Mouse (Mus musculus) erythroblast, embryonic 14.5 days (primary cell): Measurements from ENCODE around the gene Evi2b.

Experiments
- GATA1 ChIP-seq: IDR thresholded peaks from 2 replicates; pipeline ENCODE4 v1.6.1; 2012; ENCODE audit warnings: low read length, inconsistent platforms, mixed read lengths
- TAL1 ChIP-seq: IDR thresholded peaks from 3 replicates; pipeline ENCODE4 v1.6.1; 2012; ENCODE audit warnings: low read length, inconsistent platforms, mixed read lengths

DNA sequence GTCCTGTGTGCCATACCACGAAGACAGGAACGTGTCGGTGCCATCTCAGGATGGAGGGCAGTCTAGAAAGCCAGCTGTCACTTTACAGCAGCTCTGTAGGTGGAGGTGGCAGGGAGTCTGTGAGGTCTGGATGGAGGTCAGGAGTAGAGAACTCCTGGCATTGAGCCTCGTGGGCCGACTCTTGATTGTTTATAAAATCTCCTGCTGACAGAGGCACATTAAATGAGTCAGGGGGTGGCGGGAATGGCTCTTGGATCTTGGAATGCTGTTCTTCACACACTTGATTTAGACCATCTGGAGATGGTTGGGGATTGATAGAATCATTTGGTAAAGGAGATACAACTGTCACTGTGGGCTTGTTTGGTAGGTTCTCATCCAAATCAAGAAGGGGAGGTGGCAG is 8.2 kb downstream of the Evi2b start:
- TF ChIP-seq TAL1, result no peak
- TF ChIP-seq GATA1, result no peak
